Mouse (Mus musculus): ENCODE data around the gene Cherp.

- no peak for TF ChIP-seq POLR2A (IDR thresholded peaks at IDR 0.05; ENCODE audit: control insufficient read depth, low read depth, low read length)
- no peak for TF ChIP-seq CTCF (IDR thresholded peaks at IDR 0.05; ENCODE audit: control insufficient read depth, insufficient read depth, insufficient replicate concordance, low read depth, low read length)
Measured at GRCm38 (mm10) chr8:72443994-72444350, 31.1 kb downstream of the Cherp start.

Data from testis, adult 2 months (tissue).